Mouse (Mus musculus) telencephalon, adult 2 months (tissue): ENCODE results near the gene Dach1.

Source experiments
- DNase-seq: peaks from one replicate; pipeline ENCODE4 v3.0.0-alpha.2; 2011; ENCODE audit warnings: low read depth, low spot score

The Dach1 gene

DNA sequence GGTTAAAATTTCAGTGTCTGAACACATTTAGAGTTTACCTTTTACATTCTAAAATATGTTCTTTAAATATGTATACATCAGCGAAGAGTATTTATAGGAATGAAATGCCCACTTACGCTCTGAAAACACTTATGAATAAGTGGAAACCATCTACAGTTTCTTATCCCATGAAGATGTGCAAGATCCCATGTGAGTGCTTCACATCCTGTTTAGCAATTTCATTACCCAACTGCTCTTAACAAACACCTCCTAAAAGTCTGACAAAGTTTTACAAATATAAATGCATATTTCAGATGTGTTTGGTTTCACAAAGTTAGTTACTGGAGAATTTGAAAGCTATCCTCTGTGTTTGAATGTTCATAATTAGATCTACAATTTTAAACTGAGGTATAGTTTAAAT is 59.6 kb downstream of the Dach1 start:
- no peak for DNase-seq

DNA sequence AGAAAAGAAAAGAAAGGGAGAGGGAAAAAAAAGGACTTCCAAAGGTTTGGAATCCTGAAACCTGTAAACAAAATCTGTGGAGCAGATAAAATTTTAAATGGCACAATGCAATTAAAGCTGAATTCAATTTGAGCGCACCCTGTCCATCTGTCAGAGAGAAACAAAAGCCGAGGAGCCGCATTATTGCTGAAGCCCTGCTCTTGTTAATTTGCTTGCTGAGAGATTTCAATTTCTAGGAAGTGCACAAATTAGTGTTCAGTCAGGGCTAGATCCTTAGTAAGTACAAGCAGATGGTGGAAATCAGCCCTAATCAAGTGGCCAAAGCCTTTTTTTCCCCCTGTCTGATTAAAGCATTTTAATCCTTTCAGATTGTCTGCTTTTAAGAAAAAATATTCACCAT is 60.8 kb downstream of the Dach1 start:
- no peak for DNase-seq

DNA sequence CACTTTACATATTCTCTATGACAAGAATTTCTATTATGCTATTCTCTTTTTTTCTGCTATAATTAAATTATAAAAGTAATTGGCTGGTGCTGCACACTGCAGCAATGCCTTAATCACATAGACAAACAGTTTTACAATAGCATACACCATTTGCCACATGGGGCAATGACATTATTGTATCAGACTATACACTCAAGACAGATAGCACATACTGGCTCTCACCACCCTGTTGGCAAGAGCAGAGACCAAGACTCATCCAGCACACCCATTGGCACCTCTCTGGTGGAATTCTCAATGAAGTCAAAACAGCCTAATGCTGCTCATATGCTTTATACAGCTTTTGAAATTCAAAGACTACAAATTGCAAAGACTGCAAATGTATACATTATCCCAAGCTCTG is 63.4 kb downstream of the Dach1 start:
- no peak for DNase-seq

DNA sequence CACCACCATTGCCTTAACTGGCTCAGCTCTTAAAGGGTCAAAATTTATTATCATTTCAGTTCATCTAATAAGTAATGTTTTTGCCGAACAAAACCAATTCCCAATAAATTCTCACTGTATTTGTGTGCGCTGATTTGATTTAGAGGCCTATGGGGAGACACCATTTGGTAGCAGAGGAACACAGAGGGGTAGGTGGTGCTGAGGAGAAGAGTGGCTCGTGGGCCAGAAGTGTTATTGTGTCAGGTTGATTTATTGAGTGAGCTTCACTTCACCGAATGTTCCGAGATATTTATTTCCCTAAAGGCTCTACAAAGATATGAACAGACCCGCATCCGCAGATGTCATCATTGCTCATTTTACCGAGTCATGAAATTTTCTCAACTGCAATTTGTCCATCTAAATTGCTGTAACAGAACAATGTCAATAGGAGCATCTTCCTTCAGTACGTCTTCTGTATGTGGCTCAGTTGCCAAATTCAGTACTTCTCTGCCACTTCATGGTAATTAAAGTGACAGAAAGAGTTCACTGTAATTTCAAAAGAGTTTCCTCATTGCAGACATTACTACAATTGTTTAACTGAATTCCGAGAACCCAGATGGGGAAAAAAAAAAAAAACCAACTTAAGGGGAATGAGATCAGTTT is 65.1 kb downstream of the Dach1 start:
- no peak for DNase-seq

DNA sequence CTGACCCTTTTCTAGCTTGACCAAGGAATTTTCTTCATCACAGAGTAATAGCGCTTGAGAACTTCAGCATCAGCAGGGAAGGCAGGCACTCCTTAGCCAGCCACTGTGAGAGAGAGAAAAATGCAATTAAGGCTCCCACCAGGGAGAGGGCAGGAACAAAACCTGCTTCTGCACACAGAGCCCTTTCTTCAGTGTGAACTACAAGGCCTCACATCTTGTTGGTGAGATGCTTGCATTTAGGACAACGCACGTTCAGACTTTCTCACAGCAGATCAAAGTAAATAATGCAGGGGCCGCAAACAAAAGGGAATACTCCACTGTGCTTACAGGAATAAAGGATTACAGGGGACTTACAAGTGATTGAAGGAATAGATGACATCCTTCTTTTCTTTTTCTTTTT is 74.3 kb downstream of the Dach1 start:
- DNase-seq, result no peak

DNA sequence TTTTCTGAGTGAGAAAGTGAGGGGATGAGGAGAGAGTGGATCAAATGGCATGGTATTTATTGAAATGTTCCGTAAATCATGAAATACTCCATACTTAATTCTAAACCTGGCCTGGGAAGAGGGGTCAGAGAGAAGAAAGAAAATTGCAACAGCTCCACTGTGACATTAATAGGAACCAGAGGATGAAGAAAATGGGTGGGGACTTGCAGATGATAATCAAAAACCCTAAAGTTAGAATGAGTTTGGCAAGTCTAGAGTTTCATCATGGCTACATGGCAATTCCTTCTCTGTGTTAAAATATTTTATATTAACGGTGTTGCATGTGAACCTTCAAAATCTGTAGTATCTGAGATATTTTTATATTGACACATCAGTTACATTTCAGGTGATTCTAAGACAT is 80.3 kb downstream of the Dach1 start:
- DNase-seq, result no peak

DNA sequence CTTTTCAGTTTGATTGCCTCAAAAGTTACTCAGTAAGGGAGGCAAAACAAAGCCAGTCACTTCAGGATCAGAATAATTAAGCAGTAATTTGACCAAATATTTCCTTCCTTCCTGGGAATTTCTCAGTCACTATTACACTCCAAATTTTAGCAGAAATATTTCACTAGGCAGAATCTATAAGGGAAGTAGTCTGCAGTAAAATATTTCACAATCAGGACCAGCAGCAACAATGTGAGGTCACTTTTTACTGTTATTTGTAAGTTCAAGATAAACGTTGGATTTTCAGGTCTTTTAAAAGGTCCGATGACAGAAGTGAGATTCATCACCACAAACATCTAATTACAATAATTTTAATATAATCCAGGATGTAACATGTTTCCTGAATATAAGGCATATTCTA is 82.2 kb downstream of the Dach1 start:
- DNase-seq, result no peak

DNA sequence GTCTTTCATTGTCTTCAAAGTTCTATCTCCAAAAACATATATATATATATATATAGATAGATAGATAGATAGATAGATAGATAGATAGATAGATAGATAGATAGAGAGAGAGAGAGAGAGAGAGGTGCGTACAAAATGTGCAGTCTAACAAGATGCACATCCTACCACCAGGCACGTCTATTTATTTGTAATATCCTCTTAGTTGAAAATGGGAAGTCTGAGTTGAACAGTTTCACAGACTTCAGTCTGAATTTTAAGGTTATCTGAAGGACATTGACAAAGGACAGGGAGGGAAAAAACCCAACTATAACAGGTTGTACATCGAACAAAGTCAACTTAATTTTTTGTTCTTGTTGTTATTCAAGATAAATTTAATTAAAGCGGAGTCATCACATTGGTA is 82.8 kb downstream of the Dach1 start:
- DNase-seq, result no peak

DNA sequence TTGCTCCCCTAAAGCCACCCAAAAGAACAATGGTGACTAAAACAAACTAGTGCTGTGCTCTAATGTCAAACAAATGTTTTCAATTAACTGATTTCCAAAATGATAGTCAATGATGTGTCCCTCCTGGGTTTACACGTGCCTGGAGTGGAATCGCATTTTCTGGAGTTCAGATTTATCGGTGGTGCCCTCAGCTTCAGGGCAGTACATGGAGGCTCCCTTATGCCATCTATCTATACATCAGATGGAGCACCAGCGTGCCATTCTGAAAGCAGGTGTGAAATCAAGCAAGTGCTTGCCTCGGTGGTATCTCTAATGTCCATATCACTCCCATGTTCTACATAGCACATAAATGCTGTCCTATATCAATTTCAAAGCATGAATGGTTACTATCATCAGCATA is 84.4 kb downstream of the Dach1 start:
- DNase-seq, result no peak

DNA sequence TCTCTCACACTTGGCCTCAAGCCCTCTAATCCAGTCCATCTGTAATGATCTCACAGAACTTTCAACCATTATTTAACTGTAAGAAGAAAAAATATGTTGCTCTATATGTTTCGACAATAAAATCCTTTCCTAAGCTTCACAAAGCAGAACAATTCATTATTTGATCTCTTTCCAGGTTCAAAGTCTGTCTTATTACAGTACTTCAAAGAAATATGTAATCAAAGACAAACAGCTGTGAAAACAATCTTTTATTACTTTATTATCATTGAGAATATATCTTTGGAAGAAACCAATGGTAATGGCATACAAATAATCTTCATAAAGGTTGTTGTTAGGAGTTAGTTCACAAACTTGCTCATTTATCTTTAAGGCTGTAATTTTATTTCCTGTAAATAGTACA is 84.8 kb downstream of the Dach1 start:
- DNase-seq, result no peak

DNA sequence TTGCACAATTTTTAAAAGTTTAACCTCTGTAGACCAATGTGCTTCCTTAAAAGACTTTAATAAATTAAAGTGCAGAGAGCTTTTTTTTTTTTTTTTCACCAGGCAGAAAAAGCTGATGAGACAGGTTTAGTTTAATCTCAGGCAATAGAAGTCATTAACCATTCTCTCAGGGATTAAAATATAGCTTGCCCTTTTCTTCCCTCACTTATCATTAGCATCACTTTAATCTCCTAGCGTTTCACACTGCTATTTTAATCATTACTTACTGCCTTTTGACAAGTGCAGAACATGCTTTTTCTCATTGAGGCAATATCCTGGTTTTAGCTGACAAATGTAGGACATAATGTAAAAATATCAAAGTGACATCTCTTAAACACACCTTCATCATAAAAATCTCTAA is 86.1 kb downstream of the Dach1 start:
- DNase-seq, result no peak

DNA sequence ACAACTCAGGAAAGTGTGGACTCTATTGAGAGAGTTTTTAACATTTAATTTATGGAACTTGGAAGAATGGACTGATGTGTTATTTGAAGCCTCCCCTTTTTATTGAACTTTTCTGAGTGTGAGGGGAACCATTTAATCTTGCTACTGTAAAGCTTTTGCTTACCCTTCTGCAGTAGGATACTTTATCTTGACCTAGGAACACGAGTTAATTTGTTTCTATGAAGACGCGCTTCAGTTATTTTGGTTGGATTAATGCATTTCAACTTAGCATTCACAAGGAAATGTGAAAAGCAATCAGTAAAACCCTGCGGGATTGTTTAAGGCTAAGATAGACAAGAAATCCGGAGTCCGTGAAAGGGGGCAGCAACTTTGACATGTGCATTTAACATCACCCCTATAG is 89.6 kb downstream of the Dach1 start:
- DNase-seq, result no peak

DNA sequence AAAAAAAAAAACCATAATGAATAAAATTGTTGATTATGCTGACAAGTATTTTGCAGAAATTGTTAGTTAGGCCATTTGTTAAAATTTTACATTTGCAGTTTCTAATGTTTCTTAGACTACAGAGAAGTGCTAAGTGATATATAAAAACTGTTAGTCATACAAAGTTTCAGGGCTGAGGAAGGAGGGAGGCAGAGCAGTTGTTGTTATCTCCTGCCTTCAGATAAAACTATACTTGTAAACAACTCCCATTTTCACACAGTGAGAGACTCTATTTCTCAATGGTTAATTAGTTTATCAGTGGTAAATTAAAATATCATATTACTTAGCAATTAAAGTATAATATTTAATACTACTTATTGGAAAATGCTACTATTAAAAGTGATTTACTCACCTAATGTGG is 91.6 kb downstream of the Dach1 start:
- no peak for DNase-seq

DNA sequence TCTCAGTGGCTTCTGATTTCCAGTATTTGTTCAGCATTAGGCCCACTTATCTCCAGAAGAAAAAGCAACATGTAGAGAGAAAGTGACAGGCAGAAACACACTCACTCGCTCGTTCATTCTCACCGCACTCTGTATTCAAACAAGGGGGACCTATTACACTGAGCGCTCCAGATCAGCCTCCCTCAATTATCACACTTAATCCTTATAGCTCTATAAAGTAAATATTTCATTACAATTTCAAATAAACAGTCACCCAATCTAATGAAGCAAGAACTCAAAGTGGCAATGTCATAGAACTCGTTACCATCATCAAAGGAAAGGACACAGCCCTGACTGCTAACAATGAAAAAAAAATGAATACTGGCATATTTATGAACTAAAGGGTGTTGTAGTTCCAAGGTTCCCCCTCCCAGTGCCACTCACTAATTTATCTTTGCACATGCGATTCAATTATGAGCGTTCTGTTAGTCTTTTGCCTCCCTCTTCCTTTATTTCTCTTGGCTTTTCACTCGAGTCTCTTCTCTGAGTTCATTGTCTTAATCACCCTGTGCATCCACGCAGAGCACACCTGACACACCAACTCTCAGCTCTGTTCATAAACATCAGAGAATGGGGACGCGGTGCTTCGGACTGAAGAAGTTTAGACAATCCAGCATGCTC is 96.0 kb downstream of the Dach1 start:
- no peak for DNase-seq

DNA sequence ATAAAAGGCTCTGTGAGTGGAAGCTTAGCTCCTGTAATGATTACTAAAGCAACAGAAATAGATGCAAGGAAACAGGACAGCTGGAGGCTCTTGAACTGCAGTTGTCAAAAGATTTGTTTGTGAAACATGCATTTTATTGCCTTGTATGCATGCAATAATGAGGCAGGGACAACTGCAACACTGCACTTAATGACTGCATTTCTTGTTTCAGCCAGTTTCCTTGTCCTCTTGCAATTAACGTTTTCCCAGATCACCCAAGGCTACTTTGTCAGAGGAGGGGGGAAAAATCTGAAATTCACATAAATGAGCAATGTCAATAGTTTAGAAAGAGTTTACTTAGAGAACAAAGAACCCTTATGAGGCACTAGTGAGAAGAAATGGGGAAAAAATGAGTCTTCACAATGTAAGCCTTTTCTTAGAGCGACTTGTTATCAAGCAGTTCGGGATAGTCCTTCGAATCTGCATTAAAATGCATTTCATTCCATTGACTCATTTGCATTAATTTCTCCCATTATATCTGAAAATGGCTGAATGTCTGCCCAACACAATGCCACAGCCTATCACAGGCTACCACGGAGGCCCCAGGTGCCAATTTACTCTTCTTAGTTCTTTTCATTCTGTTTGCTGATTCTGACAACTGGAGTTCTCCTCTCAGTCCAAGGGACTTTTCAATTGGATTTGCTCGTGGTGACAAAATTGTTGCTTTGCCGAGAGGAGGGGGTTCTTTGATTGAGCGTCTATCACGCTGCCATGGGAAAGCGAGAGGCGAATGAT is 96.7 kb downstream of the Dach1 start:
- DNase-seq, result no peak

DNA sequence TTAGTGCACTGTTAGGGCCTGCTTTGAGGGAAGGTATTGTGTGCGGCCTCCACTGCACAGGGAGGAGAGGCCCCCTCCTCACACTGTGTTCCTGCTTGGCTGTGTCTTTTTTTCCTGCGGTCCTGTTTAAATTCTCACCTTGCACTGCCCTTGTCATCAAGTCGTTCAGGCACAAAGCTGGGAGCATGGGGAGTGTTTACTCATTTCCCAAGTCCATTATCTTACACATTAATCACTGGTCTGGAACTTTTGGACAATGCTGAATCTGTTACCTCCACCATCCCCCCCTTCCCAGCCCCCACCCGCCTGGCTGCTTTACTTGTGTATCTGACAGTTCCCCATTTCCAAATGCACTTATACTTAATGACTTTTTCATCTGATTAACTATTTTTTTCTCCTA is 97.7 kb downstream of the Dach1 start:
- DNase-seq, result no peak

DNA sequence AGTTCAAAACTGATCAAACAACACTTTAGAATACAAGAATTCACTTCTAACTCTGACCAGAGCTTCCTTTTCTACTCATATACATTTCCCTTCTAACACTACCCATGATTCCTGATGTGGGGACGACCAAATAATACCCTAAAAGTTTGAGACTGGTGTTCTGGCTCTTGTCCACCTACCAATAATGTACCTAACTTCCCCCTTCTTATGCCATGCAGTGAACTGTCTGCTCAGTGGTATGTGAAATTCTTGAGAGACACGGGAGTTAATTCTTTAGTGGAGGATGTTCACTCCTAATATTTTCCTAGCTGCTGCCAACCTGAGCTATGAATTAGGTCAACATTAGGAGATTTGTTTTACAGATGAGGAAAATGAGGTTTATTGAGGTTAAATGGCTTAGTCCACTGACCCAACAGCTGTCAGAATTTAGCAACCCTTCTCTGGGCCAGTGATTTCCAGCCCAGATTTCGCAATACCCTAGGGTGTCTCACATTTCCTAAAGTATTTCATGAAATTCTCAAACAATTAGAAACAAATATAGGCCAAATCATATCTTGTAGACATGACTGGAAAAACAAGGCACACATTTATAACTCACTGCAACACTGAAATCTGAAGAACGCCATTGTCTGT is 102.2 kb downstream of the Dach1 start:
- DNase-seq, result no peak

DNA sequence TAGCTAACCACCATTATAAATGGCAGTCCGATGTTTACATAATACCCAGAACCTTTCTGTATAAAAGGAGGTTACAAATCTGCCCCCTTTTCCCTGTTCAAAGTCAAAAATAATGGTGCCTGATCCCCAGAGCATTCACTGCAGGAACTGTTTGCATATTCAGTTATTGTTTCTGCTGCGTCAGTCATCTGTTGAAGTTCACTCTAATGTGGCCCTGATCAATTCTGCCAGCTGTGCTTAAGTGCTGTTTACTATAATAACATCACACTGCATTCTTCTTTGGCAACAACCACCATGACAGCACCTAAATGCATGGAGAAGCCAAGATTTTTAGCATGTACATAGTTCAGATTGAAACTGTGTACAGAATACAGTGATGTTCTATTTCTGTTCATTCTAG is 105.4 kb downstream of the Dach1 start:
- DNase-seq, result no peak

DNA sequence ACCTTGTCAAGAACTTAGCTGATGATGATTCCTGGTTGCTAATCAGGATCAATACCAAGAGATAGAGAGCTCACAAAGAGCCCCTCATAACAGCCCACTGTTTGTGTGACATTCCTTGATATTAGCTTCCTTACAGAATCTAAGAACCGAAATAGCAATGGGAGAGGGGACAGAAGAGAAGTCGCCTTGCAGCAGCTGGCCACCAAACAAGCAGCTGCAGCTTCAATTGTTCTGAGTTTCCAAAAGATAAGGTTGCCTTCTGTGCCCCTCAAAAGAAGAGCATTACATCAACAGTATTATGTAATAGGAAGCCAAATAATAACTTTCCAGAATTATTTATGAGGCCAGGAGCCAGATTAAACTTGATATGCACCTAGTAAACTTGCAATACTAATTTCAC is 120.2 kb downstream of the Dach1 start:
- no peak for DNase-seq

DNA sequence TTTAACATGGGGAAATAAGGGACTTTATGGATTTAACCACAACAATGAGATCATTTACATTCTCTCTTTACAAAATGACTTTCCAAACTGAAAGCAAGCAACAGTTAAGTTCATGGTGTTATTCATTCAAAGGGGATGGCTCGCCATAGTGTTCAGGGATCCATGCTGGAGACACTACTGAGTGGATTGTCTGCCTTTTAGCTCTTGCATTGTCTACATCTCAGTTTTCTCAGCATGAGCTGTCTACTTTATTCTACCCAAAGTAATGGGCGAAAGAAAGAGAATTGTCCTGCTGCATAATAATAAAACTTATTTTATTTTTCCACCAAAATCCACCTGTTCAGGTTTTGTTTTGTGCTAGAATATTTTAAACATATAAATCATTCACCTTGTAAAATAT is 121.2 kb downstream of the Dach1 start:
- no peak for DNase-seq

DNA sequence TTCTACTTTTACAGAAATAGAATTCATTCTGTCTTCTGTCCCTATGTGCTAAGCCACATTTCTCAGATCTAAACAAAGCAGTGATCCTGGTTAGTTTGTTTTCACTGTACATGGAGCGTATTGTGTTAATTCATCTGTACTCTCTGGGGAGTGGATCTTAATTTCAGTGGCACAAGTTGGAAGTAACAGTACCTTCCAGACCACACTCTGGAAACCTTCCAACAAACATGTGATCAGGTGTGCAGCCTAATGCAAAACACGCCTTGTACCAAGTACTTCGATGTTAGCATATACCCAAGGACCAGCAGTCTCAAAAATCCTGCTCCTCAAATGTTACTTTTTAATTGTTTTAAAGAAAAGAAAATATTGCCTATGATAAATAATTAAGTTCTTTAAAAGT is 121.9 kb downstream of the Dach1 start:
- DNase-seq, result no peak

DNA sequence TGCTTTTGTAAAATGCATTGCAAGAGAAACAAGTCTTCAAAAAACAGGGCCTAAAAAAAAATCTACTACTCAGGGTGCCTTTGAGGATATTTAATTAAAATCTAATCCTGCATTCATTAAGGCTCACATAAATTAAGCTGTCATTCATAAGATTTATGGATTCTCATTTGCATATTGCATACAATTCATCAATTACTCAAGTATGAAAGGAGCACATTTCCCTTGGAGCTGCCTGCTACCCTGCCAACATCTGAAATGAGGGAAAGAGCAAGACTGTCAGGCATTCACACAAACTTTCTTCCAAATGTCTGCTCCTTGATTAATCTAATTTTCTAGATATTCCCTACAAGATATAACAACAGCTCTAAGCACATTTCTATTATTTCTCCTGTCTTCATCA is 122.6 kb downstream of the Dach1 start:
- no peak for DNase-seq

DNA sequence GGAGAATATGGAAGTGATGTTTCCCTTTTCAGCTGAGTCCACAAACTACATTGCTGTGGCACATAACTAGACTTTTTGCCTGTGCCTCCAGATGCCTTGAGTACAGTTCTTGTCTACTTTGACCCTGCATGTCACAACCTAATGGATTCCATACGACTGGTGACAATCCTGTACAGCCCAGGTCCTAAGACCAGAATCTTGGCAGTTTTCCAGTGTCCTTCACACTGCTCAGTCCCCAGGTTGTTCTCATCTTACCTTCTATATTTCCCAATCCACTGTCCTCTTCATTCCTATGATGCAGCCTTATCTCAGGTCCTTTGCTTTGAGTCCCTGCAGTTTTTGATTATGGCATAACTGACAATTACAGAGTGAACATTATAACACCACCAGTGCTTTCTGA is 131.0 kb downstream of the Dach1 start:
- DNase-seq, result no peak
